Mouse (Mus musculus) frontal cortex, adult 2 months (tissue): ENCODE measurements around the gene Cbx7. TPM values are rescaled to one million over a fixed set of nuclear protein-coding genes. Genes with fewer than 3 reads are reported as not detected.
A peak's percentile ranks its signal among the peaks of the same experiment; 100 is the strongest.

Experiments used
- DNase-seq, 2 experiments: peaks; one replicate each; pipeline ENCODE4 v3.0.0; 2022; ENCODE audit warnings: low spot score in 1 of 2; ENCODE audit errors: extremely low spot score in 1 of 2
- polyA plus RNA-seq: library from polyadenylated mRNA; depleted of rRNA; stranded (reverse); fragments of >200 nt; gene quantifications from 2 replicates; pipeline ENCODE4 v1.2.3, GENCODE M21; 2012

Cbx7 gene
- polyA plus RNA-seq, 1 experiment = 58.6 TPM

DNA sequence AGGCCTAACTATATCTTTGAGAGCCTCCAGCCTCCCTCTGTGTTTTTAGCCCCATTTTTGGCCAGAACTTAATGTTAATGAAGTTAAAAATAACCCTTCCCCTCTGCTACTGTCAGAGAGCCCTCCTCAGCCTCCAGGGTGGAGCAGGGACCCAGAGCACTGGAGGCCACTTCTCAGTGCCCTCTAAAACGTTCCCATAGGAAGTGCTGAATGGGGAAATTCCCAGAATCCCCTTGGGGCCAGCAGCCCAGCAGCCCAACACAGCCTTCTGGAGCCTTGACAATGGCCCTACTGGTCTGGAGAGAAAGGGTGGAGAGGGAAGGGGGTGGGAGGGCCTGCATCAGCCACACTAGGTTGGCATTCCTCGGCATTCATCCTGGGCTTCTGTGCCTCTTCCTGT is 32.7 kb upstream of the Cbx7 start:
- no peak for DNase-seq

GRCm38 (mm10) chr15:80001601-80002000 is 30.7 kb upstream of the Cbx7 start:
- DNase-seq = no peak

GRCm38 (mm10) chr15:80000694-80001093 is 29.8 kb upstream of the Cbx7 start:
- DNase-seq = no peak

- DNase-seq = no peak
Measured at GRCm38 (mm10) chr15:79997988-79998387, 27.1 kb upstream of the Cbx7 start.

GRCm38 (mm10) chr15:79996781-79997180 is 25.9 kb upstream of the Cbx7 start:
- DNase-seq = no peak

DNA sequence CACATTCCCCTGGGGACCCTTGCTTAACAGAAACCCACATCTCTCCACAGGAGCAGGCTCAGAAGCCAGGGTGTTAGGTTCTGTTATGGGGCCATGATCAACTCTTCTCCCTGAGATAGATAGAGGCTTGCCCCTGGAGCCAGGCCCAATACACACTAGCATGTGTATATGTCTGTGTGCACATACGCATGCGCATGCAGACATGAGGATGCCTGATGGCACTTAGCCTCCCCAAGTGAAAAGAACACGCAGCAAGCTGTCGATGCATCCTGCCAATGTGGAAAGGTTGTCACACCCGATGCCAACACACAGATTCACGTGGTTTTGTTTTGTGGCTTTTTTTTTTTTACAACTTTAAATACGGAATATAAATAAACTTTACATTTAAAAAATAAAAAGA is 24.6 kb upstream of the Cbx7 start:
- no peak for DNase-seq

- DNase-seq = no peak
Measured at GRCm38 (mm10) chr15:79994566-79994965, 23.6 kb upstream of the Cbx7 start.

GRCm38 (mm10) chr15:79986182-79986581 is 15.3 kb upstream of the Cbx7 start:
- no peak for DNase-seq

GRCm38 (mm10) chr15:79985471-79985870 is 14.6 kb upstream of the Cbx7 start:
- peak in 1 of 2 experiments; percentile 31 for DNase-seq

- DNase-seq = no peak
Measured at GRCm38 (mm10) chr15:79984152-79984551, 13.2 kb upstream of the Cbx7 start.

GRCm38 (mm10) chr15:79980716-79981115 is 9.8 kb upstream of the Cbx7 start:
- DNase-seq = no peak

GRCm38 (mm10) chr15:79972186-79972585 is 1.3 kb upstream of the Cbx7 start:
- DNase-seq = no peak

- DNase-seq = no peak
Measured at GRCm38 (mm10) chr15:79970491-79970890, 428 bp downstream of the Cbx7 start.

GRCm38 (mm10) chr15:79967346-79967745 is 3.6 kb downstream of the Cbx7 start:
- DNase-seq = no peak

DNA sequence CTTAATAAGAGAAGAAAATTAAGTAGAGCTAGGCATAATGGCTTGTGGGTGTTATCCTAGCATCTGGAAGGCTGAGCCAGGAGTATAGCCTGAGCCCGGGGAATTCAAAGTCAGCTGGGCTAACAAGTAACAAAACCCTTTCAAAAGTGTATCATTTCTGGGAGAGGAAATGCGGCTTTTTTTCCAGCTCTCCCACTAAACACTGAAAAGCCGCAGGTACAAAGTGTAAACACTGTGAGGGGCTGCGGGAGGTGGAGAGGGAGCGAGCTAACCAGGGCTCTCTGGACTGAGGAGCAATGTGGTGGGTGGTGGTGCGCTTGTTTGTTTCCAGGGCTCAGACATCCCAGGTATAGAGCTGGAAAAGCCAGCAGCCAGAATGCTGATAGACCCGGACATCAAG is 6.5 kb downstream of the Cbx7 start:
- no peak for DNase-seq

DNA sequence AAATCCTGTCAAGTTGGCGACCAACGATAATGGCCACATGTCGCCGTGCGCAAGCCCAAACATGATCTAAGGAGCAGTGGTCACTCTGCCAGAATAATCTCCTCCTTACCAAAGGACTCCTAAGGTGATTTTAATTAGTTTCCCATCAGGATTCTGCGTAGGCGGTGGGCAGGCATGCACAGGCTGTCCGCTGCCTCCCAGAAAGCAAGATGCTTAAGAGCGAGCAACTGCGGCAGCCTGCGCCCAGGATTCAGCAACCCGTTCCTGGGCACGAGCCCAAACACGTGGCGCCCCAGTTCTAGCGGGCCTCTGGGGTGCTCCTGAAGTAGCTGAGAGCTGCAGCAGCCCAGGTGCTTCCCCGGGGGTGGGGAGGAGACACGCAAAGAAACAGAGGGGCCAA is 8.3 kb downstream of the Cbx7 start:
- DNase-seq = no peak

DNA sequence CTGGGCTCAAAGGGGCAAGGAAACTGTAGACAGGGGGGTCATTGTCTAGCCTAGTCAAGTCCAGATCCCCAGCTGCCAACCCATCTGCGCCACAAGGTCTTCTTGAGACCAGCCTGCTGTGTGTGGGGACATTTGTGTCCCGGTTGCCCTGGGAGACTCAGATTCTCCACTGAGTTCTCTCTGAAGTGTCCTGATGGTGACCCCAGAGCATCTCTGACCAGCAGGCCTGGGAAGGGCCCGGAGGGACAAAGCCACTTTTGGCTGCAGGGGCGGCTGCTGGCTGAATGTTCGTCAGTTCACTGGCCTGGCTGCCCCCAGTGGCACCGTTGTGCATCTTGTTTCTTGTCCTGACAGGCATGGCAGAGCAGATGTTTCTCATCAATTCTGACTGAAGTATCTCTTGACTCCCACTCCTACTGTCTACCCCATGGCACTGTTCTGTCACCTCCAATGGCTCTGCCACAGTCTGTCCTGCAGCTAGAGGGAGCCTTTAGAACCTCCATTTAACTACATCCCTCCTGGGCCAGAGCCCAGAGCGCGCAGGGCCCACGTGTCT is 9.5 kb downstream of the Cbx7 start:
- DNase-seq = no peak

- no peak for DNase-seq
Measured at GRCm38 (mm10) chr15:79958418-79958817, 12.5 kb downstream of the Cbx7 start.

GRCm38 (mm10) chr15:79956559-79956958 is 14.4 kb downstream of the Cbx7 start:
- no peak for DNase-seq

GRCm38 (mm10) chr15:79953470-79953869 is 17.4 kb downstream of the Cbx7 start:
- no peak for DNase-seq

- no peak for DNase-seq
Measured at GRCm38 (mm10) chr15:79952504-79953231, 18.3 kb downstream of the Cbx7 start.

DNA sequence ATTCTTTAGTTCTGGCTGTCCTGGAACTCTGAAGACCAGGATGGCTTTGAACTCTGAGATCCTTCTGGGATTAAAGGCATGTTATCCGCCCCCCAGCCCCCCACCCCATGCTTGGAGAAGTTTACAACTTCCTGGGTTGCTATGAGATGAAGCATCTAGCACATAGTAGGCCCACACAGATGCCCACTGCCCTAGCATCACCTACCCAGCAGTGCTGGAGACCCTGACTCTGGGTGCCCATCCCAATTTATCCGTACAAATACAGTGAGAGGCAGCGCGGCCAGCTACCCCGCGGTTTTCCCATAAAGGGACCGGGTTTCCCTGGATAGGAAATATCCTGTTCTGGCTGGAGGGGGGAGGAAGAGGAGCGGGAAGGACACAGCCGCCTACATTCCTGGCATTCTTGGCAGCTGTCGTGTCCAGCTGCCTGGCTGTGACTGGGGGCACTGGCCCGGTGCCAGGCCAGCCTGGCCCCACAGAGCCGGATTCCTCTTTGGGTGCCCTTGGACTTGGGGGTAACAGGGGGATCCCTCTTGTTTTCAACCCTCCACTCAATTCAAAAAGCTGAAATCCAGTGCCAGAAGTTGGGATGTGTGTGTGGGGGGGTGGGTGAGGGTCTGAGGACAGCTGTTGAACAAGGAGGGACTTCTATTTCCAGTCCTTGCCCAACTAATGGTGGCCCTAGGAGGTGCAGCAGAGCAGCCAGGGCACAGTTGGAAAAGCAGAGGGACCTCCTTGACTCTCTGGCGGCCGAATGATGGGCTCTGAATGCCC is 19.0 kb downstream of the Cbx7 start:
- DNase-seq = no peak
